Comparison of ENCODE assay signal across 8 mouse cellular contexts in genomic region chr6:119543803-119544517, GRCm38 (mm10). TPM values are rescaled to one million over a fixed set of nuclear protein-coding genes. Genes with fewer than 3 reads are reported as not detected.
A peak's percentile ranks its signal among the peaks of the same experiment; 100 is the strongest.
DNase-seq lines count a peak whose midpoint lies in the region; ATAC-seq lines count a peak whose summit lies in the region.

Wnt5b (minus strand) TSS chr6:119544347.

- H3K9me3 ChIP-seq in hindbrain, embryonic 11.5 days (ENCODE audit: control insufficient read depth, low read length): no peaks in the 10 kb centered on the region
- no peaks in the 10 kb centered on the region for H3K9me3 ChIP-seq in lung, embryonic 16.5 days (ENCODE audit: control insufficient read depth, low read length)
- no peaks in the 10 kb centered on the region for H3K9me3 ChIP-seq in stomach, embryonic 16.5 days (replicated peaks; ENCODE audit: control insufficient read depth, low read length)

- H3K4me2 ChIP-seq in hindbrain, embryonic 11.5 days (replicated peaks; ENCODE audit: low read depth, low read length): peak within 1 kb of the TSS; percentile 91
- peak within 1 kb of the TSS; percentile 99 for H3K4me2 ChIP-seq in lung, embryonic 16.5 days (ENCODE audit: low read depth, low read length)
- peak within 1 kb of the TSS; percentile 97 for H3K4me2 ChIP-seq in stomach, embryonic 16.5 days (ENCODE audit: low read depth, low read length)

- H3K9ac ChIP-seq in hindbrain, embryonic 11.5 days (ENCODE audit: low read depth, low read length): peak within 1 kb of the TSS; percentile 77
- H3K9ac ChIP-seq in lung, embryonic 16.5 days (ENCODE audit: low read length): peak within 1 kb of the TSS; percentile 70
- peak within 1 kb of the TSS; percentile 81 for H3K9ac ChIP-seq in stomach, embryonic 16.5 days (ENCODE audit: low read length)

- WGBS in hindbrain, embryonic 11.5 days: under 1% methylated on average over 72 of the region's 120 CpGs
- WGBS in lung, embryonic 16.5 days: under 1% methylated on average over 76 of the region's 120 CpGs
- WGBS in stomach, embryonic 16.5 days: 1% methylated on average over 113 of the region's 120 CpGs

- no peaks in the 10 kb centered on the region for H3K4me1 ChIP-seq in hindbrain, embryonic 11.5 days (replicated peaks; ENCODE audit: control insufficient read depth, insufficient read depth, low read length)
- 0 out of 2 replicates have a peak, but pooled peaks cover 2% of the 10 kb centered on the region for H3K4me1 ChIP-seq in lung, embryonic 16.5 days (replicated peaks; ENCODE audit: control insufficient read depth, insufficient read depth, low read length)
- 0 out of 2 replicates have a peak, but pooled peaks cover 5% of the 10 kb centered on the region for H3K4me1 ChIP-seq in stomach, embryonic 16.5 days (ENCODE audit: control insufficient read depth, insufficient read depth, low read length)

- DNase-seq in cerebellum, postnatal 25 days: peak; percentile 29 to 42
- DNase-seq in cerebellum, adult 9-10 months: no peak
- peak; percentile 12 for DNase-seq in urinary bladder, postnatal 14 days (ENCODE audit: low spot score)
- no peak for DNase-seq in urinary bladder, postnatal 25 days (ENCODE audit: low spot score)
- peak; percentile 64 for DNase-seq in hindbrain, embryonic 11.5 days (ENCODE audit: low spot score)

- H3K27ac ChIP-seq in hindbrain, embryonic 11.5 days (ENCODE audit: low read depth, low read length): no peak within 1 kb of the TSS
- H3K27ac ChIP-seq in lung, embryonic 16.5 days (ENCODE audit: low read length): no peak within 1 kb of the TSS
- no peak within 1 kb of the TSS for H3K27ac ChIP-seq in stomach, embryonic 16.5 days (ENCODE audit: low read length)

- peaks cover 16% of the 10 kb centered on the region for H3K27me3 ChIP-seq in hindbrain, embryonic 11.5 days (ENCODE audit: control insufficient read depth, insufficient read depth, low read length)
- H3K27me3 ChIP-seq in lung, embryonic 16.5 days (ENCODE audit: control insufficient read depth, insufficient read depth, low read depth, low read length): peaks cover 21% of the 10 kb centered on the region
- no peaks in the 10 kb centered on the region for H3K27me3 ChIP-seq in stomach, embryonic 16.5 days (ENCODE audit: control insufficient read depth, insufficient read depth, low read length)

- H3K4me3 ChIP-seq in hindbrain, embryonic 11.5 days (ENCODE audit: low read depth, low read length): peak within 1 kb of the TSS; percentile 75
- H3K4me3 ChIP-seq in lung, embryonic 16.5 days (ENCODE audit: low read length): peak within 1 kb of the TSS; percentile 71
- H3K4me3 ChIP-seq in stomach, embryonic 16.5 days (replicated peaks; ENCODE audit: low read length): peak within 1 kb of the TSS; percentile 69

- no peaks in the 10 kb centered on the region for H3K36me3 ChIP-seq in hindbrain, embryonic 11.5 days (ENCODE audit: control insufficient read depth, insufficient read depth, low read length)
- no peaks in the 10 kb centered on the region for H3K36me3 ChIP-seq in lung, embryonic 16.5 days (ENCODE audit: control insufficient read depth, insufficient read depth, low read length)
- H3K36me3 ChIP-seq in stomach, embryonic 16.5 days (ENCODE audit: control insufficient read depth, insufficient read depth, low read length): no peaks in the 10 kb centered on the region

- peak; percentile 73 for ATAC-seq in hindbrain, embryonic 11.5 days (ENCODE audit: low FRiP score)
- peak; percentile 77 for ATAC-seq in lung, embryonic 16.5 days (ENCODE audit: low read depth)
- ATAC-seq in stomach, embryonic 16.5 days (ENCODE audit: insufficient read depth, low FRiP score): peak; percentile 68; the same call in 1 of the 2 replicates
- ATAC-seq in monocyte, adult 5-6 weeks (replicated peaks; ENCODE audit: insufficient number of reproducible peaks, low FRiP score, low TSS enrichment, poor library complexity, severe bottlenecking): no peak

RNA-seq across cellular contexts. Expression of gene Wnt5b, which starts in this region (rescaled TPM):
- 5.4 and 5.8 TPM in 2 replicates for polyA plus RNA-seq in hindbrain, embryonic 11.5 days (2014; fragmentation: Nextera tagmentation; extraction: Ambion mirVana)
- 5.3 and 5.5 TPM in 2 replicates for polyA plus RNA-seq in lung, embryonic 16.5 days (2015; fragmentation: Nextera tagmentation; extraction: Ambion mirVana)
- polyA plus RNA-seq in stomach, embryonic 16.5 days (2015; fragmentation: Nextera tagmentation; extraction: Ambion mirVana): 6.2 and 6.4 TPM in 2 replicates
- 0.48 TPM in 1 of 3 replicates, not detected in the others for total RNA-seq in monocyte, adult 5-6 weeks (2017)

Comparison
In these comparisons a context has a peak if more than half of its experiments do, and no peak if none do; other contexts are left out.
1. DNase-seq: peak in cerebellum, postnatal 25 days (2 of 2), urinary bladder, postnatal 14 days (single experiment) and hindbrain, embryonic 11.5 days (single experiment); none in cerebellum, adult 9-10 months (single experiment) and urinary bladder, postnatal 25 days (single experiment).
2. Peak in every context shown above with its lines, with median percentiles within 50 percentile points of each other: H3K4me2 ChIP-seq, H3K4me3 ChIP-seq and H3K9ac ChIP-seq.